Mouse (Mus musculus): ENCODE data around the gene BC052040.

DNA sequence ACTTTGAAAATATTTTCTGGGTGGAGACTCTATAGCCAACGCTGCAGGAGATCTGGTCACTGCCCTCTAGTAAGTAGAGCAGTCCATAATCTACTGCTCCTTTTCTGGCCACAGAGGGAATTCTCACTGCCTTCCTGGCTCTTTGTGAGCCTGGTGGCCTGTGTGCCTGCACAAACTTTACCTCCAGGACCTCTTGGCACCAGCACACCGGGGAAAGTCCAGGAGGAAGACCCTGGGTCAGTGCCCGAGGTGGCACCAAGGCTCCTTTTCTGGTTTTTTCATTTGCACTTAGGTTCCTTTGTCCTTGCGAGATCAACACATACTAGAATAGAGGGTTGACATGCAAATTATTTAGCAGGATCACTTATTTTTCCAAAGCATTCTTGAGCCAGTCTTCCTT lies 47.0 kb downstream of the BC052040 start:
- TF ChIP-seq ZNF384 (IDR thresholded peaks at IDR 0.05; ENCODE audit: low read depth, low read length) (no peak), MAFK (IDR thresholded peaks at IDR 0.05; ENCODE audit: insufficient read depth, low read depth, low read length) (no peak), HCFC1 (IDR thresholded peaks at IDR 0.05; ENCODE audit: borderline replicate concordance, insufficient read depth, low read length) (no peak), ZC3H11A (IDR thresholded peaks at IDR 0.05; ENCODE audit: borderline replicate concordance, low read depth, low read length) (no peak), CHD2 (IDR thresholded peaks at IDR 0.05; ENCODE audit: low read depth, low read length) (no peak)
